Mouse (Mus musculus) mouse embryonic stem cell (cell line): Measurements from ENCODE around the gene Wbp4.
"Not testable (repeated sequence)": the region's sequence is repeated elsewhere in the genome, so short reads cannot be mapped to it uniquely, and the experiment has no call there.

Source experiments
- in situ Hi-C, 2 experiments: fragments of 300-500 bp; cut with MboI; formaldehyde crosslinking; loops; 1 replicate in 1 of 2; 3 replicates in 1 of 2; pipeline ENCODE4 v1.14.3; 2019 to 2020; ENCODE audit warnings: low sequenced_read_pairs in 2 of 2, low pct_unique_long_range_greater_than_20kb in 1 of 2, mixed read lengths in 1 of 2; ENCODE audit not compliant: unreplicated experiment in 1 of 2

The Wbp4 gene

DNA sequence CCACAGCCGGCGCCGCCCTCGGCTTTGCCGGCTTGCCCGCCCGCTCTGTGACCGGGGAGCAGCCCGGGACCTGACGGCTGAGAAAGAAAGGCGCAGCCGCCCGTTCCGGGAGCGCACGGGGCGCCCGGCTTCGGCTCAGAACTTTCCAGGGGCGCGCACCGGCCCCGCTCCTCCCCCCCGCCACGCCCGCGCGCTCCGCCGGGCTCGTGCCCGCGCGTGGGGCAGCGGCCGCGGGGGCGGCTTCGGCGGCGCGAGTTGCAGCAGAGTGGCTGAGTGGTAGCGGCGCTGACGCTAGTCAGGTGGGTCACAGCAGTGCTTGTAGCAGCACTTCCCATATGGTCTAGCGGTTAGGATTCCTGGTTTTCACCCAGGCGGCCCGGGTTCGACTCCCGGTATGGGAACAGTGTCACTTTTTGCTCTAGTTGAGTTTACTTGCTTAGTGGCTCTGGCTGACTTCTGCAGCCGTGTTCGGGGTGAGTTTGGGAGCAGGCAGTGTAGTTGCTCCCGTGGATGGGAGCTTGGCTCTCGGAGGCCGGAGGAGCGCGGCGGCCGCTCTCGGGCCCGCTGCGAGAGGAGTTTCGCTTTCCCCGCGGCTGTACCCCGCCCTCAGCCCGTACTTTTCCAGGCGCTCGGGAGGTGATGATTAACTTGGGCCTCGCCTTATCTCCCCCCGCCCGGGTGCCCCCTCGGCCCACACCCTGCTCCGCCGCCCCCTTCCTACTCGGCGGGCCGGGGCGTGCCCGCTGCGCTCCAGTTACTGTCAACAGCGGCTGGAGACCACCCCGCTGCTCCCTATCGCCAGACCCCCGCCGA, at the start of gene Wbp4:
Wbp4 (minus strand) TSS at position 182 of the 813 bp plus-strand sequence.
- in situ Hi-C loops: no loop called here

GRCm38 (mm10) chr14:79530761-79531160, 49.4 kb upstream of the Wbp4 start:
- in situ Hi-C loops: no loop called here

DNA sequence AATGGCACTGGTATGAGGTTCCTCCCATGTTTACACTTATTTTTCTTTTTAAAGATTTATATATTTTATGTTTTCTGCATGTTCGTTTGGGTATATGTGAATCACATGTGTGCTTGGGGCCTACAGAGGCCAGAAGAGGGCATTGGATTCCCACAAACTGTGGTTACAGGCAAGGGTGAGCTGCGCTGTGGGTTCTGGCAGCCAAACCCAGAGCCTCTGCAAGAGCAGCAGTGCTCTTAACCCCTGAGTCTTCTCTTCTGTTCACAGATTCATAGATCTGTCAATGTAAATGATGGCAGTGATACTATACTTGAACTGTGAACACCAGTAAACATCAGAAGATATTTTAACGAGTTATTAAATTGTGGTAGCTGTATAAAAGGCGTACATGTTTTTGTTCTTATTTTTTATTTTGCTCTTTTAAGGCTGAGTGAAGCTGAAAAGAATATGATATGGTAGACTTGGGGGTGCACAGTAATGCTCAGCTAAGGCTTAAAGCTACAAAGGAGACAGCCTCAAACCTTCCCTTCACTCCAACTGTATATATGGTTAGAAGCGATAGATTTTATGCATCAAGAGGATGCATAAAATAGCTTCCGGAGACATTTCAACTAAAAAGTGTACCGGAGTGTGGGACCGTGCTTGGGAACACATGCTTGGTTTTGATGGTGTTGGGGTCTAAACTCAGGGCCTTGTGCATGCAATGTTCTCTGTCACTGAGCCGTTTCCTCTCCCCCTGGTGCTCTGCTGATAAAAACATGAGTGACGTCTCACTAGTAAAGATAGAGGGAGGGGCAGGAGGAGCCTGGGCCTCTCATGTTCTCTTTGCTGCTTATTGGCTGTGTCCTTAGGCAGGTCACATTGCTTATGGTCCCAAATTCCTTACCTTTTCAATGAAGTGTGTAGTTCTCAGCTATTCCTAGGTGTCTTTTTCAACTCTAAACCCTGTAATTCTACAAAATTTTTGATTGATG, 48.5 kb upstream of the Wbp4 start:
- in situ Hi-C loops: no loop called here

- in situ Hi-C loops: no loop called here
Observed at GRCm38 (mm10) chr14:79527704-79528103, 46.4 kb upstream of the Wbp4 start.

GRCm38 (mm10) chr14:79526106-79526505, 44.8 kb upstream of the Wbp4 start:
- in situ Hi-C loops: not testable (repeated sequence)

DNA sequence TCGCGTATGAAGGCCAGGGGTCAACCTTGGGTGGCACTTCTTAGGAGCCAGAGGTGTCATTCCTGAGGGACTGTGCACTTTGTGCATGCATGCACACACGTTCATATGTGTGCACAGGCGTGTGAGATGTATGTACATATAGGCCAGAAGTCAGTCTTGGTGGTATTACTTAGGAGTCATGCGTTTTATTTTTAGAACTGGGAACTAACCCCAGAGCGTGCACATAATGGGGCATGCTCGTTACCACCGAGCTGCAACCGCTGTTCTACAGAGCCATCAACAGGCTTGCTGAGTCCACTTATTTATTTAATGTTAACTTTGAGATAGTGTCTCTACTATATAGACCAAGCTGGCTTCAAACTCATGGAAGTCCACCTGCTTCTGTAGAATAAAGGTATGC, 41.1 kb upstream of the Wbp4 start:
- in situ Hi-C loops: no loop called here

- in situ Hi-C loops: no loop called here
Observed at GRCm38 (mm10) chr14:79521471-79522117, 40.3 kb upstream of the Wbp4 start.

GRCm38 (mm10) chr14:79521056-79521455, 39.7 kb upstream of the Wbp4 start:
- in situ Hi-C loops: no loop called here

- in situ Hi-C loops: no loop called here
Observed at GRCm38 (mm10) chr14:79520612-79521011, 39.3 kb upstream of the Wbp4 start.

- in situ Hi-C loops: no loop called here
Observed at GRCm38 (mm10) chr14:79519663-79519975, 38.3 kb upstream of the Wbp4 start.

DNA sequence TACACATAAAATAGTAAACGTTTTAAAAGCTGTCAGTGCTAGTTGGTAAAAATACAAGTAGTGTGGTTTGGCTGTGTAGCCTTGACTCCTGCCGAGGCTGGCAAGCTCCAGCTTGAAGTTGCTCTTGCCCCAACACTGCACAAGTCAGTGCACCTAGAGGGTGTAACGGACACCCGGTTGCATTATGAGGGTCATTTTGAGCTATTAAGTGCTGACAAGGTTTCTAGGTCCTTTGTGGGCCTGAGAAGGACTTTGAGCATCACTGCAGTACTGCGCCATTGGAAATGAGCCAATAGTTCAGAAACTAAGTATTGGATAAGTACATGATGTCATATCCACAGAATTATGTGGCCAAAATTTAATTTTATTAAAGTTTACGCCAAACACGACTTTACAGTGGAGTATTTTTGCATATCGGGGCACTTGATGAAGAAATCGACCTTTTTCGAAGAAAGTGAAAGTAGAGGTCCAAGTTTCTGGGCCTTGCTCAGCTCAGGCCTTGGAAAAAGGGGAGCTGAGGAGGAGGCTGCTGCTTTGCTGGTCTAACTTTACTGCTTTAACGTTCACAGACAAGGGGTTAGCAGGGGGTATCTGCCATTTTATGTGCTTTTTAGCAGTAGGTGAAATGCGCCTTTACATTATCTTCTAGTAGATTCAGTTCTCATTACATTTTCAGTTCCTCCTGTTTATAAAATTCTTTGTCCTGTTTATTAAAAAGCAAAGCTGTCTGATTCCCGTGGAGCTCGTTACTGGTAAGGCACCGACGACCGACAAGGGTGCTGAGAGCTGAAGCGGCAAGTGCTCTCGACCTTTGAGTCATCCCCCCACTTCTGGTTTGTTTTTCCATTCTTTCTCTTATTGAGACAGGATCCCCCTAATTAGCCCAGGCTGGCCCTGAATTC, 37.7 kb upstream of the Wbp4 start:
- in situ Hi-C loops: no loop called here

DNA sequence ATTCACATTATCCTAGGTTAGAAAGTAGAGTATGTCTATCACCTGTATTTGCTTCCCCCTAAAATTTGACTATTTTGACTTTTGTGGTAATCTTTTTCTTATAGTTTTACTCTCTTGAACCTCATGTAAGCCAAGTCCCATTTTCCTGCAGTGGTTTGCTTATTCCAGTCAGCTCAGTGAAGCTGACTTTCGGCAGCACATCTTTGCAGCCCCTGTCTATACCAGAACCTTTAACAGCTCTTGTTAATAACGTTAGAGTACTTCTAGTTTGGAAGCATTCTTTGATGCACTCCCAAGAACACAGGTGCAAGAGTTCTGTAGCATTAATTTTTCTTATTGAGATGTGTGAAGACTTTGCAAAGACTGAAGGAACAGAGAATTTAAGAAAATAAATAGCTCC, 36.8 kb upstream of the Wbp4 start:
- in situ Hi-C loops: no loop called here

DNA sequence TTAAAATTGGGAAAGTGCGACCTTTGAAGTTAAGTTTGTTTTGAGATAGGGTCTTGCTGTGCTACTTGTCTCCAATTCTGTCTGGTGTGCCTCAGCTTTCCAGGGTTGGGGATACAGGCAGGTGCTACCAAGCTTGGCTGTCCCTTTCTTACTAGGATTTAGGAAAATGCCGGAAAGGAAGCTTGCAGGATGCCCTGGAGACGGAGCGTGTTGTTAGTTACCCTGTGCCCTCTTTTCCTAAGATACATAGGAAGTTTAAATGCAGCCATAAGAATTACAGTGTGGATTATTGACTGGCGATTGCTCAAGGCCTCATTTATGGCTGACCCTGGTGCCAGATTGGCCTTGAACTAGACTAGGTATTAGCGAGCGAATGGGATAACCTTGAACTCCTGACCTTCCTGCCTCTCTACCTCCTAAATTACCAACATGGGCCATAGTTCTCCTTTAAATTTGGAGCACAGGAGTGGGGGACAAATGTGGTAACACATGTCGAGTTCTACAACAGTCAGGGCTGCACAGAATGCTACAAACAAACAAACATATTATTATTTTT, 35.9 kb upstream of the Wbp4 start:
- in situ Hi-C loops: no loop called here

GRCm38 (mm10) chr14:79516751-79517150, 35.4 kb upstream of the Wbp4 start:
- in situ Hi-C loops: no loop called here

DNA sequence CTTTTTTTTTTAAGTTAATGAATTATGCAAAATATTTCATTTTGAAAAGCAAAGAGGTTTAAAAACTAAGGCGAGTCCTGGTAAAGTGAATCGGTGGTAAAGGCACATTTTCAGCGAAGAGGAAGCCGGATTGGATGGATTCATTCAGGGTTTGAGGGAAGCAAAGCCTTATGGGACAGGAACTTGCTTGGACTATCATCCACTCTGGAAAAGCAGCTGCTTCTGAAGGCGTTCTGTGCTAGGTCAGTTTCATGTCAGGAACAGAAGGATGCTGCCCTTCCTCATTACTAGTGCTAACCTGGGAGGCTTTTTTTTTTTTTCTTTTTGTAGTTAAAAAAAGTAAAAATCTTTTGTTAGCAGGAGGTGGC, 34.9 kb upstream of the Wbp4 start:
- in situ Hi-C loops: no loop called here

DNA sequence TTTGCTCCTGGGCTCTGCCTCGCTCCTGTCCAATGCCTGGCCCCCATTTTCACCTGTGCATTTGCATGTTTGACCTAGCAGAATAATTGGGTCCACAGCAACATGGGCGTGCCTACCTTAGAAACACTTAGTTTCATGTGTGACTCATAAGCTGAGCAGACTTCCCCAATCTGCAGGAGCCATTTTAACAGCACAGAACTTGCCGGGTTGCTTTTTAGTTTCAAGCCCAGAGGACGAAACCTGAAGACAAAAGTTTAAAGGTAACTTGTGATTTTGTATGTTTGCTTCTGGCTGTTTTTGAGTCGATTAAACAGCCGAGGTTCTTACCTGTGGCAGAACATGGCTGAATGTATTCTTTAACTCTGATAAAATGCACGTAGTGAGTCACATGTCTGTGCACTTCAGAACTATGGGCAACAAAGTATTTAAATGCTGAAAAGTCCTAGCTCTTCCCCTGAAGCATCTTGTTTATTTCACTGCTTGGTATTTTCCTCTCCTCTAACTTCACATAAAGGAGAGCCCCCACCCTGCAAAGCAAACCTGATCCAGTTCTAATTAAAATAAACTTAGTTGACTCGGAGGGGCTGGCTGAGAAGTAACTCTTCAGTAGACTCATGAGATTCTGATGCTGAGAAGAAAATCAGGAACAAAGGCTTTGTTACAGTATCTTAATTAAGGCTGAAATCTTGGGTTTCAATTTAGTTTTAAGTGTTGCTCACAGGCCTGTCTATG, 34.4 kb upstream of the Wbp4 start:
- in situ Hi-C loops: no loop called here

- in situ Hi-C loops: no loop called here
Observed at GRCm38 (mm10) chr14:79515100-79515499, 33.8 kb upstream of the Wbp4 start.
